Mouse (Mus musculus) olfactory bulb, adult 2 months (tissue): ENCODE measurements around the gene Crhr1.

Source experiments
- CTCF ChIP-seq: fragments of 200-500 bp; IDR thresholded peaks from 2 replicates; pipeline ENCODE4 v1.5.1; 2012; ENCODE audit warnings: low read depth, mild to moderate bottlenecking, low read length, moderate library complexity; ENCODE audit not compliant: insufficient read depth
- POLR2A ChIP-seq: fragments of 200-500 bp; IDR thresholded peaks from 2 replicates; pipeline ENCODE4 v1.6.1; 2012; ENCODE audit warnings: mild to moderate bottlenecking, low read depth, low read length, moderate library complexity; ENCODE audit not compliant: insufficient read depth

- no peak for TF ChIP-seq POLR2A
- TF ChIP-seq CTCF = no peak
These were observed 26.3 kb upstream of the Crhr1 start for GRCm38 (mm10) chr11:104106329-104106728.
